Mouse (Mus musculus) layer of hippocampus, postnatal 25 days (tissue): ENCODE measurements around the gene Krtap4-2. TPM values are rescaled to one million over a fixed set of nuclear protein-coding genes. Genes with fewer than 3 reads are reported as not detected.
A peak's percentile ranks its signal among the peaks of the same experiment; 100 is the strongest.
"Not testable (repeated sequence)": the region's sequence is repeated elsewhere in the genome, so short reads cannot be mapped to it uniquely, and the experiment has no call there.

Experiments used
- DNase-seq, 2 experiments: peaks; one replicate each; pipeline ENCODE4 v3.0.0; 2022; ENCODE audit warnings: mixed read lengths in 2 of 2, low spot score in 1 of 2; ENCODE audit errors: extremely low spot score in 1 of 2
- total RNA-seq, 2 experiments: library from RNA; stranded (reverse); gene quantifications; 2 replicates each; pipeline ENCODE4 v1.2.3; 2021

Krtap4-2 gene
- total RNA-seq, 2 experiments from 2014 or later: not detected

- DNase-seq: not testable (repeated sequence)
These were observed 37.1 kb downstream of the Krtap4-2 start, which contains the start of gene Krtap9-3 for GRCm38 (mm10) chr11:99597742-99598141. TSS of gene Krtap9-3 (minus strand) at chr11:99598105.

GRCm38 (mm10) chr11:99590981-99591380 is 43.9 kb downstream of the Krtap4-2 start, which contains the start of gene Krtap1-3:
TSS of gene Krtap1-3 (minus strand) at chr11:99591339.
- no peak for DNase-seq

- peak in 1 of 2 experiments; percentile 35 for DNase-seq
These were observed 49.8 kb downstream of the Krtap4-2 start for GRCm38 (mm10) chr11:99585096-99585495.

Other genes with a start within 250 kb of the Krtap4-2 start
- 10 to 100 TPM; 12.6 to 15.7 TPM for gene Krt10, start 245.7 kb downstream of the Krtap4-2 start, total RNA-seq
- 1 to 10 TPM in 1 of 2 experiments, under 1 TPM in 1; 0.89 to 1.4 TPM for gene Krt12, start 212.8 kb downstream of the Krtap4-2 start, total RNA-seq
- not detected for gene Krt20, start 196.9 kb downstream of the Krtap4-2 start, total RNA-seq
- not detected for gene Krt23, start 141.9 kb downstream of the Krtap4-2 start, total RNA-seq
- not detected for gene Krt39, start 113.7 kb downstream of the Krtap4-2 start, total RNA-seq
- gene Krt40, start 91.9 kb downstream of the Krtap4-2 start, total RNA-seq: not detected
- gene Krtap3-3, start 84.2 kb downstream of the Krtap4-2 start, total RNA-seq: not detected
- gene Krtap3-2, start 78.2 kb downstream of the Krtap4-2 start, total RNA-seq: not detected
- not detected for gene Gm11939, start 75.6 kb downstream of the Krtap4-2 start, total RNA-seq
- not detected for gene Krtap3-1, start 68.5 kb downstream of the Krtap4-2 start, total RNA-seq
- not detected for gene Krtap1-5, start 54.1 kb downstream of the Krtap4-2 start, total RNA-seq
- not detected for gene Krtap1-4, start 51.4 kb downstream of the Krtap4-2 start, total RNA-seq
- gene Krtap1-3, start 43.7 kb downstream of the Krtap4-2 start, total RNA-seq: not detected
- gene Krtap9-3, start 37.0 kb downstream of the Krtap4-2 start, total RNA-seq: not detected
- not detected for gene Gm11938, start 31.8 kb downstream of the Krtap4-2 start, total RNA-seq
- gene Gm11937, start 24.9 kb downstream of the Krtap4-2 start, total RNA-seq: not detected
- not detected for gene Krtap2-4, start 20.2 kb downstream of the Krtap4-2 start, total RNA-seq
- not detected for gene Gm11562, start 14.6 kb downstream of the Krtap4-2 start, total RNA-seq
- not detected for gene Krtap4-1, start 6.8 kb downstream of the Krtap4-2 start, total RNA-seq
- not detected for gene Krtap4-7, start 9.0 kb upstream of the Krtap4-2 start, total RNA-seq
- not detected for gene Gm11555, start 15.2 kb upstream of the Krtap4-2 start, total RNA-seq
- gene Gm11563, start 23.9 kb upstream of the Krtap4-2 start, total RNA-seq: not detected
- not detected for gene Krtap4-6, start 30.9 kb upstream of the Krtap4-2 start, total RNA-seq
- gene Gm14190, start 55.7 kb upstream of the Krtap4-2 start, total RNA-seq: not detected
- gene Gm14180, start 99.2 kb upstream of the Krtap4-2 start, total RNA-seq: not detected
- not detected for gene Gm11595, start 137.8 kb upstream of the Krtap4-2 start, total RNA-seq
- not detected for gene Krtap4-8, start 145.6 kb upstream of the Krtap4-2 start, total RNA-seq
- gene Krtap4-9, start 150.1 kb upstream of the Krtap4-2 start, total RNA-seq: not detected
- gene Gm11596, start 158.4 kb upstream of the Krtap4-2 start, total RNA-seq: not detected
- gene Gm11569, start 163.8 kb upstream of the Krtap4-2 start, total RNA-seq: not detected
- gene Gm11554, start 169.4 kb upstream of the Krtap4-2 start, total RNA-seq: not detected
- not detected for gene Krtap4-13, start 174.8 kb upstream of the Krtap4-2 start, total RNA-seq
- not detected for gene Gm11564, start 180.6 kb upstream of the Krtap4-2 start, total RNA-seq
- gene 2300003K06Rik, start 203.0 kb upstream of the Krtap4-2 start, total RNA-seq: not detected
- gene Krtap4-16, start 216.5 kb upstream of the Krtap4-2 start, total RNA-seq: not detected
- gene Gm11568, start 222.8 kb upstream of the Krtap4-2 start, total RNA-seq: not detected
- not detected for gene Gm11559, start 229.4 kb upstream of the Krtap4-2 start, total RNA-seq
- gene Krtap9-1, start 238.3 kb upstream of the Krtap4-2 start, total RNA-seq: not detected
- not detected for gene Gm11567, start 244.1 kb upstream of the Krtap4-2 start, total RNA-seq